Mouse (Mus musculus): ENCODE measurements around the gene Rab4a.

The Rab4a gene

DNA sequence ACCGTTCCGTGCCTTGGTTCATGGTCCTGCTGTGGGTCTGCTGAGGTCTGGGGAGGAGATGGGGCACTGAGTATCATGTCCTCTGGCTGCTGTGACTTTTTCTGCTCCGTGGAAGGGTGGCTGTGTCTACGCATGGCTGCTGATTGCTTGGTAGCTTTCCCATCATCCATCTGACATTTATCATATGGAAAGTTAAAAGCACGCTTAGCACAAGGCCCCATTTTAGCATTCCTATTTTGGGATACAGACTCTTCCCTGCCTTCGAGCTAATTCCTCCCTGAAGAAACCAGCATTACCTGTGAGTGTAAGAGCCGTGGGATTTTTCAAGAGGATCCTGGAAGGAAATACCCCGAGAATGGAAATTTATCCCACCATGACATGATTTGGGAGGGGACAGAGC, 11.2 kb downstream of the Rab4a start:
- no peak for DNase-seq

DNA sequence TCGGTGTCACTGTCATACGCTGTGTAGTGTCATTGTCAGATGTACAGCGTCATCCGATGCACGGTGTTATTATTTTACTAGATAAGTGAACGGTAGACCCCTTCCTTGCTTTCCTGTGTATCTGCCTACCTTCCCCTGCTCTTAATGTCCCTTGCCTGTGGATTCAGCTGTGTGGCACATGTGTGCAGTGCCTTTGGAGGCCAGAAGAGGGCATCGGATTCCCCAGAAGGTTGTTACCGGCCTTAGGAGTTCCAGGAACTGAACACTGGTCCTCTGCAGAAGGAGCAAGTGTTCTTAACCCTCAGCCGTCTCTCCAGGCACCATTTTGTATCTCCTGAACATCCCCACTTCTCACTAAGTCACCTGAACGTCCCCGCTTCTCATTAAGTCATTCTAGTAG, 12.0 kb downstream of the Rab4a start:
- no peak for DNase-seq

DNA sequence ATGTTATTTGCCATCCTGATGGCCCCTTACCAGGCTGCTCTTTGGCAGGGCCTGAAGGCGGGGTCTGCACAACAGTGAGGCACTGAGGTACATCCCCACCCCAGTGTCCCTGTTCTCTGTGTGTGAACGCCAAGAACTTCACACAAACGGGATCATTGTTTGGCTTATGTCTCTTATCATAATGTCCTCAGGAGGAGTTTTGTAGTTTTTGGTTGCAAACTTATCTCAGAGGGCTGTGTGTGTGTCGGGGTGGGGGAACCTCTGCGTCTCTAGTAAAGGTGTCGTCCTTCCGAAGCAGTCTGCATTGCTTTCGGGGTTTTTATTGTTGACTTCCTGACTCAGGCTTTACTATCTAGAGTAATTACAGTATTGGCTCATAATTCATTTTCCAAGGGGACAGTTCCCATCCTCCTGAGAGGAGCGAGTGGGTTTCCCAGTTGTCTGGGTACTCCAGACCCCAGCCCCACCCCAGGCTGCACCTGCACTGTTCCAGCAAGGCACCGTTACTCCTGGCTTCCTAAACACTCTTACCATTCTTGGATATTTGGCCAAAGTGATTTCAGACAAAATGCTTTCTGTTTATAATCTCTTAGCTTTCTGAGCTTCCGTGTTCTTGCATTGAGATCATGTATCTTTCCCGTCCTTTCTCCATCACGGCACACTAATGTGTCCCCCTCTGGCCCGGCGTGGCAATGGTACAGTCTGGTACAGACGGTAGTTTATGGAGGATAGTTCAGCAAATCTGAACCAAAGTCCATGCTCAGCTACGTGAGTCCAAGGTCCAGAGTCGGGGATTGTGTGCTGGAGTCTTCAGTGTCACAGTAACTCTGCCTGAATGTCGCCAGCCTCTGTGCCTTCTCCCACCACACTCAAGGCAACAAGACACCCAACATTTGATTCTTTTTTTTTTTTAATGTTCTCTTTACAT, 14.2 kb downstream of the Rab4a start:
- no peak for DNase-seq

DNA sequence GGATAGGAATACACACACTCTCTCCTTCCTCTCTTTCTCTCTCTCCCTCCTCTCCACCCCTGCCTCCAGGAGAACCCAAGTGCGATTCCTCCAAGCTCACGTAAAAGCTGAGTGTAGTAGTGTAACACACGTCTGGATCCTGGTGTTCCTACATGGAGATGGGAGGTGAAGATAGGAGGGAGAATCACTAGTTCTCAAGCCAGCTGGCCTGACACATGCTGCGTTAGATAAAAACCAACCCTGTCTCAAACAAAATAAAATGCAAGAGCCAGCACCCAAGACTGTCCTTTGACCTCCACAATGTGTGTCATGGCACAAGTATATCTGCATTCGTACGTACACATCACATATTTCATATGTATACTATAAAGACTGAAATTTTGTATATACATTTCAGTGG, 15.0 kb downstream of the Rab4a start:
- DNase-seq: no peak

DNA sequence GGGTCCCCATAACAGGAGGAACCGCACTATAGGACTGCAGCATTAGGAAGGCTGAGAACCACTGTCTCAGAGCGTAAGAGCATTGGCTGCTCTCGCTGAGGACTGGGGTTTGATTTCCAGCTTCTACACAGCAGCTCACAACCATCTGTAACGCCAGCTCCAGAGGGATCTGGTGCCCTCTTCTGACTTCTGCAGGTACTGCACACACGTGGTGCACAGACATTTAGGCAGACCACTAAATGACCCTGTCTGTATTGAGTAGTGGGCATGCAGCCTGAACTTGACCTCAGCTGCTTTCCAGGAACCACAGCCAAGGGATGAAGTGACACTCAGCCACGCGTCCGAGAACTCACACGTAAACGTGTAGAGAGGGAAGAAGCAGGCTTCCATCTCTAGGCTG, 17.3 kb downstream of the Rab4a start:
- no peak for DNase-seq

GRCm38 (mm10) chr8:123823532-123824123, 17.8 kb downstream of the Rab4a start:
- no peak for DNase-seq

- DNase-seq: no peak
These were observed 20.2 kb downstream of the Rab4a start for GRCm38 (mm10) chr8:123826001-123826400.

GRCm38 (mm10) chr8:123826758-123827157, 21.0 kb downstream of the Rab4a start:
- DNase-seq: peak; percentile 60

DNA sequence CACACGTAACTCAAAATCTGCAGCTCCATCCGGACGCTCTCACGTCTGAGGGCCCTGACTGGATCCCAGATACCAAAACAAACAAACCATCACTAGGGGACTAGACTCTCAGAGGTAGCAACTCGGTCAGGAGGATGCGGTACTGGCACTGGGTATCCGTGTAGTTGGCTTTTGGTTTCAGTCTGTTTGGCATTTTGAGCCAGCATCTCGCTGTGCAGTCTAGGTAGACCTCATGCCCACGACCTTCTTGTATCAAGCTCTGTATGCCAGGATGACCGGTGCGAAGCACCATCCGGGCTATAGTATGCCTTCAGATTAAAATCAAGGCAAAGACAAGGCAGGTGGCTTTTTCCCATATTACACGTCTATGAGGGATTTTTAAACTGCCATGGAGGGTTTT, 21.7 kb downstream of the Rab4a start:
- peak; percentile 72 for DNase-seq

DNA sequence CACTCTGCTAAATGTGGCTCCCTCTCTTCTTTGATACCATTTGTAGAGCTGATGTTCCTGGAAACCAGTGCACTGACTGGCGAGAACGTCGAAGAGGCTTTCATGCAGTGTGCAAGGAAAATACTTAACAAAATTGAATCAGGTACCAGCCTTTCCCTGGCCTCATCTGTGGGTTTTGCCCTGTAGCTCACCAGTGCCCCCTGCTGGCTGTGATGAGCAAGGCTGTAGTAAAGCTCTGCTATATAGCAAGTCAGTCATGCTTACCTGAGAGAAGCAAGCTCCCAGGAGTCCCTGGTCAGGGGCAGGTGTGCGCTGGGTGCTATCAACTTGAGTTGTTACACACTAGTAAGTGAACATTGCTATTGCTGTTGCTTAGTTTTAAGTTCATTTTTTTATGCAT, 27.0 kb downstream of the Rab4a start:
- no peak for DNase-seq

GRCm38 (mm10) chr8:123835451-123835850, 29.7 kb downstream of the Rab4a start:
- peak; percentile 73 for DNase-seq

DNA sequence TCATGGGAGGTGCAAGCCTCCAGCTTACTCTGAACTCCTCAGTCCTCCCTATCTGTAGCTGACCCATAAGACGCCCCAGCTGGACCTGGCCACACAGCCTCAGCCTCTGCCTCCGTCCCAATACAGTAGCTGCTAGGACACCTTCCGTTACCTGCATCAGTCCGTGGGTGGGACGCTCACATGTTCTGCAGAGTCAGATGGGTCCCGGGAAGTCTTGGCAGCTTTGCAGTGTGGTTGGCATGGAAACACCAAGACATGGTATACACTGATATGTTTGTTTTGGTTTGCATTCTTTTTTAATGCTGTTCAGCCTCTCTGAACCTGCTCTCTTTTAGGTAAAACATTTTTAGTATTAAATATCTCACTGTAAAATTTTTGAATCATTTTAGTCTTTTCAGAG, 30.6 kb downstream of the Rab4a start:
- no peak for DNase-seq

- DNase-seq: no peak
These were observed 32.7 kb downstream of the Rab4a start for GRCm38 (mm10) chr8:123838496-123838895.

DNA sequence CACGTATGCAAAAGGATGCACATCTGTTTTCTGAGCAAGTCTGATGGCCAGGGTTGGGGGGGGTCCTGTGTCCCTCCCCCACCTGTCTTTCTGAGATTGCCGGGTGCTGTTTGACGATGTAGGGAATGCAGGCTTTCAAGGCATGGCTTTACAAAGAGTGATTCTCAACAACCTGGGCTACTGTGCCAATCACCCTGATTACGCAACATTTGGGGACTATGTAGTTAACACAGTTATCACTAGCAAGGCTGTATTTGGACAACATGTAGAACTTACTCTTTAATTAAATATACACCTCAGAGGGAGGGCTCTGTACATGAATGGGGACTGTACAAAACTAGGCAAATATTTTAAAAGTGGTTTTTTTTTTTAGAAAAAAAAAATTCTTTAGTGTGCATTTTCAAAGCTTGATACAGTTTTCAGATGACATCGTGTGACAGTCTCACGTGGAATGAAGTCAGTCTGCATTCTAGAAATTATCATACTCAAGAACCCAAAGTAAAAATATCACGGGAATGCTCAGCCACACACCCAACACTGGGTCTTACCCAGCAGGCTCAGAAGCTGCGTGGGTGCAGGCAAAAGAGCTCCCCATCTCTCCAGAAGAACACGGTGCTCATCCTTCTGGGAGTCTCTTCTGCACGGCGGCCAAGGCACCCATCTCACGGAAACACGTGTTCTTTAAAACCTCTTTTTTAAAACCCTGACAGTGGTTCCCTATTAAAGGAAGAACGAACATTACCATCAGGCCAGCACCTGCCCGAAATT, 35.0 kb downstream of the Rab4a start:
- DNase-seq: no peak

- DNase-seq: no peak
These were observed 36.3 kb downstream of the Rab4a start for GRCm38 (mm10) chr8:123842086-123842485.

- DNase-seq: no peak
These were observed 38.6 kb downstream of the Rab4a start for GRCm38 (mm10) chr8:123844341-123844740.

- no peak for DNase-seq
These were observed 39.3 kb downstream of the Rab4a start for GRCm38 (mm10) chr8:123845114-123845513.

- no peak for DNase-seq
These were observed 40.2 kb downstream of the Rab4a start for GRCm38 (mm10) chr8:123845991-123846390.

GRCm38 (mm10) chr8:123846509-123846908, 40.7 kb downstream of the Rab4a start:
- no peak for DNase-seq

DNA sequence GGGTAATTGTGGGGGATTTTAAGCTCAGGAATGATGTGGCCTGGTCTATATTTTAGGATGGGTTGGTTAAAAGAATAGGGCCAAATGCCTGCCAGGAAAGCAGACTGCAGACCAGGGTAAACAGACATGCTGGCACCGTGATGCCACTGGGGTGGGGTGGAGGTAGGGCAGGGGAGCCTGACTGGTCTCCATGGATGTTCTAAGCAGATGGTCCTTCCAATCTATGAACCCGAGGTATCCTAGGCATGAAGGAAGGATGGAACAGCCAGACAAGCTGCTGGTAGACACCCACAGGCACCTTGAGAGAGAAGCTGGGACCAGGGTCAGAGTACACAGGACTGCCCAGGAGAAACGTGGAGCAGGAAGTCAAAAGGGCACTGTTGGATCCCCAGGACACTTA, 41.8 kb downstream of the Rab4a start:
- DNase-seq: peak; percentile 74

GRCm38 (mm10) chr8:123849352-123849751, 43.6 kb downstream of the Rab4a start:
- DNase-seq: no peak

DNA sequence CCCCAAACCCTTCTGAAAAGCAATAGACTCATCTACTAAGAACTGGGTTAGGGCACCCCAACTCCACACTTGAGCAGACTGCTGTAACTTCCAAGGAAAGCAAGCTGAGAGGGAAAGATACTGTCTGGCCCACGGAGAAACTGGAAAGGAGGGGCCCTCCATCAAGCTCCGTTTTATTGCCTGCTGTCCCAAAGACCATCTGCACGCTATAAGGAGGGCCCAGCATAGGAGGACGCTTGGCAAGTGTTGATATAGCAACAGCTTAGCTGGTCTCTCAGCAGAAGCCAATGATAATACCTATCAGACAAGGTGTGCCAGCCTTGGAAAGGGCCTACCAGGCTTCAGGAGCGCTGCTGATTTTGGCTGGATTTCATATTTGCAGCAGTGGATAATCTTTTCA, 45.8 kb downstream of the Rab4a start:
- peak; percentile 62 for DNase-seq

DNA sequence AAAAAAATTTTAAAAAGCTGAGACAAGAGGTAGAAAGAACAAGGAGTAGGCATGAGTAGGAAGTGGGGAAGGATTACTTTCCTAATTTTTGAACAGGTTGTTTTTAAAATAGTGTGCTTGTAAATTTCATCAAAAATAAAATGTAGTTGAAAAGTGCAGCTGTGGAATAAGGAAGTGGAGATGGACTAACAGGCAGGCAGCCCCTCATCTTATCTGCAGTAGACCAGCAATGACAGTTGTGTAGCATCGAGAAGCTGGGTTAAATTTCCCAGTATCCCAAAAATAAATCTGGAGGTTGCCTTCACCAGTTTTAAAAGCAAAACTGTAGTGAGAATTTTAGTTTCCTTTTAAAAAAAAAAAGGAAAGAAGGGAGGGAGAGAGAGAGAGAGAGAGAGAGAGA, 48.5 kb downstream of the Rab4a start:
- no peak for DNase-seq

All from cerebellum, adult 11-12 months (tissue).